Mouse (Mus musculus) hindbrain, embryonic 15.5 days (tissue): ENCODE results near the gene Lpcat1. TPM values are rescaled to one million over a fixed set of nuclear protein-coding genes. Genes with fewer than 3 reads are reported as not detected.

Experiments
- ATAC-seq: fragments of 200-750 bp; cut with Nextera tagmentation; 2 replicates; pipeline ENCODE4 v1.8.0; 2017; ENCODE audit warnings: low read depth, moderate number of reproducible peaks, moderate TSS enrichment; ENCODE audit not compliant: low FRiP score
- H3K27ac ChIP-seq: fragments of 300-500 bp; sonication (generic); replicated peaks from 2 replicates; pipeline ENCODE4 v1.5.1; 2015; ENCODE audit warnings: mild to moderate bottlenecking, inconsistent platforms
- H3K27me3 ChIP-seq: fragments of 300-500 bp; sonication (generic); 2 replicates; pipeline ENCODE4 v1.6.1; 2015; ENCODE audit warnings: control low read depth, inconsistent platforms
- H3K36me3 ChIP-seq: fragments of 300-500 bp; sonication (generic); 2 replicates; pipeline ENCODE4 v1.6.1; 2015; ENCODE audit warnings: control low read depth, inconsistent platforms
- H3K4me1 ChIP-seq: fragments of 300-500 bp; sonication (generic); replicated peaks from 2 replicates; pipeline ENCODE4 v1.6.1; 2015; ENCODE audit warnings: control low read depth, inconsistent platforms
- H3K4me2 ChIP-seq: fragments of 300-500 bp; sonication (generic); 2 replicates; pipeline ENCODE4 v1.6.1; 2015; ENCODE audit warnings: moderate library complexity, mild to moderate bottlenecking, inconsistent platforms
- H3K4me3 ChIP-seq: fragments of 300-500 bp; sonication (generic); 2 replicates; pipeline ENCODE4 v1.5.1; 2015; ENCODE audit warnings: mild to moderate bottlenecking, inconsistent platforms
- H3K9ac ChIP-seq: fragments of 300-500 bp; sonication (generic); 2 replicates; pipeline ENCODE4 v1.6.1; 2015; ENCODE audit warnings: inconsistent platforms
- H3K9me3 ChIP-seq: fragments of 300-500 bp; sonication (generic); 2 replicates; pipeline ENCODE4 v1.6.1; 2016; ENCODE audit warnings: control low read depth, inconsistent platforms
- WGBS: fragments of 180-500 bp; shearing (Covaris S2); methylation state at CpG from one replicate; pipeline ENCODE4 v1.1.7; 2015; 5-methylcytosine and 5-hydroxymethylcytosine counted together
- polyA plus RNA-seq: library from polyadenylated mRNA; unstranded; fragments of >200 nt; fragmentation: Nextera tagmentation; extraction: Ambion mirVana; gene quantifications from 2 replicates; pipeline ENCODE4 v1.2.1, GENCODE M21; 2015

The Lpcat1 gene
- polyA plus RNA-seq, 1 experiment from 2014 or later = 74.3 TPM

DNA sequence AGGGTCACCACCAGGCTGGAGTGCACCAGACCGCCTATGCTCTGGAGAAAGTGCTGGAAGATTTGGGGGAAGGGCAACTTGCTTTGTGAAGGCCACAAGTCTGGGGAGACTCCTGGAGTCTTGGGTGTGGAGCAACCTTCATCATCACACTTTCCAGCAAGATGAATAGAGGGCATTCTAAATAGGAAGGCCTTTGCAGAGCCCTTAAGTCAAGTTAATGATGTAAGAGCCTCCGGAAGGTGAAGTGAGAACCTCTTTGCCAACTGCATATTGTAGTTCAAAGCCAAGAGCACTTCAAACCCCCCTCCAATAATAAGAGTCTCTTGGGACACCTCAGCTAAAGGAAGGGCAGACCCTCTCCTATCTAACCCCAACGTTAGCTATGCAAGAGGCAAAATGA is 18.3 kb upstream of the Lpcat1 start:
- 89% methylated on average over 3 of the region's 3 CpGs for WGBS
- 0 out of 2 replicates have a peak, but pooled peaks cover 5% of the 10 kb centered on the region for H3K4me1 ChIP-seq
- no peak overlapping the region for H3K9ac ChIP-seq
- H3K27ac ChIP-seq = no peak overlapping the region
- ATAC-seq = no peak
- no peaks in the 10 kb centered on the region for H3K36me3 ChIP-seq
- no peaks in the 10 kb centered on the region for H3K9me3 ChIP-seq
- no peak overlapping the region for H3K4me3 ChIP-seq
- H3K27me3 ChIP-seq = no peaks in the 10 kb centered on the region
- no peak overlapping the region for H3K4me2 ChIP-seq

DNA sequence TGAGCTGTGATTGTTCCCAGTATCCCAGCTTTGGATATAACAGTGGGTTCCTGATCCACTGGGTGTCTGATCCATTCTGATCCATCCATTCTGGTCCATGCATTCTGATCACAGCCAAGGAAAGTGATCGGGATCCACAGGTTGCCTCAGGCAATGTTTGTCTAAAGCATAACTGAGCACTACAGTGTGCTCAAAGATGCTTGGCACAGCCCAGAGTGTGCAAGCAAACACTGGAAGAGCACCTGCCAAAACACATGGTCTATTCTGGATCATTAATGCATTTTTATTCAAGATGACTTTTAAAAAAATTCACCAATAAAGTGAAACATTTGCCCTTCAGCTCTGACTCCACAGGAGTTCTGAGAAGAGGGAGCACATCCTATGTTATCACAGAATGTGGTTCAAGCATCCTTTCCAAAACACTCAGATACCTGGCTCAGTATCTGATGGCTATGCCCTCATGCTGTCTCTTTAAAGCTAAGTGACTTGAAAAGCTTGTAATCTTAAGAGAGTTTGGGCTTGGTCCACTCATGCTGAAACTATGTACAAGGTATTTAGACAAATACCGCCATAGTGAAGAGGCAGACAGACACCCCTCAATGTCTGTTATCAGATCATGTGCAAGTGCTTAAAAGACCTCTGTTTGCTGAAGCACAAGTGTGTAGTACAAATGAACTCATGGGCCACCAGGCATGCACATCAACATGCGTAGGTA is 13.3 kb upstream of the Lpcat1 start:
- no peak for ATAC-seq
- Histone ChIP-seq H3K4me2 (no peak overlapping the region), H3K9ac (no peak overlapping the region), H3K4me1 (no peaks in the 10 kb centered on the region), H3K36me3 (no peaks in the 10 kb centered on the region), H3K27me3 (no peaks in the 10 kb centered on the region), H3K27ac (no peak overlapping the region), H3K9me3 (no peaks in the 10 kb centered on the region), H3K4me3 (no peak overlapping the region)
- 95% methylated on average over 3 of the region's 3 CpGs for WGBS

GRCm38 (mm10) chr13:73455328-73455727 is 11.7 kb upstream of the Lpcat1 start:
- Histone ChIP-seq H3K9me3 (no peaks in the 10 kb centered on the region), H3K4me2 (no peak overlapping the region), H3K27ac (no peak overlapping the region), H3K9ac (no peak overlapping the region), H3K4me1 (no peaks in the 10 kb centered on the region), H3K4me3 (no peak overlapping the region), H3K36me3 (no peaks in the 10 kb centered on the region), H3K27me3 (no peaks in the 10 kb centered on the region)
- 87% methylated on average over 3 of the region's 3 CpGs for WGBS
- ATAC-seq = no peak

GRCm38 (mm10) chr13:73457301-73457700 is 9.7 kb upstream of the Lpcat1 start:
- no peak overlapping the region for H3K4me3 ChIP-seq
- no peak overlapping the region for H3K4me2 ChIP-seq
- ATAC-seq = no peak
- H3K9ac ChIP-seq = no peak overlapping the region
- no peaks in the 10 kb centered on the region for H3K36me3 ChIP-seq
- no peaks in the 10 kb centered on the region for H3K4me1 ChIP-seq
- no peaks in the 10 kb centered on the region for H3K9me3 ChIP-seq
- H3K27me3 ChIP-seq = no peaks in the 10 kb centered on the region
- WGBS = 96% methylated on average over 4 of the region's 4 CpGs
- no peak overlapping the region for H3K27ac ChIP-seq

GRCm38 (mm10) chr13:73457741-73458140 is 9.3 kb upstream of the Lpcat1 start:
- H3K4me3 ChIP-seq = no peak overlapping the region
- no peak overlapping the region for H3K9ac ChIP-seq
- 79% methylated on average over 2 of the region's 2 CpGs for WGBS
- H3K4me2 ChIP-seq = no peak overlapping the region
- H3K27me3 ChIP-seq = no peaks in the 10 kb centered on the region
- no peak overlapping the region for H3K27ac ChIP-seq
- H3K4me1 ChIP-seq = no peaks in the 10 kb centered on the region
- no peaks in the 10 kb centered on the region for H3K36me3 ChIP-seq
- no peaks in the 10 kb centered on the region for H3K9me3 ChIP-seq
- no peak for ATAC-seq

- H3K4me1 ChIP-seq = no peaks in the 10 kb centered on the region
- H3K9ac ChIP-seq = no peak overlapping the region
- H3K27me3 ChIP-seq = no peaks in the 10 kb centered on the region
- no peak overlapping the region for H3K4me2 ChIP-seq
- no peaks in the 10 kb centered on the region for H3K9me3 ChIP-seq
- H3K36me3 ChIP-seq = no peaks in the 10 kb centered on the region
- H3K4me3 ChIP-seq = no peak overlapping the region
- 79% methylated on average over 5 of the region's 5 CpGs for WGBS
- ATAC-seq = no peak
- H3K27ac ChIP-seq = no peak overlapping the region
Measured at GRCm38 (mm10) chr13:73458719-73459118, 8.3 kb upstream of the Lpcat1 start.

- H3K4me3 ChIP-seq = no peak overlapping the region
- H3K9me3 ChIP-seq = no peaks in the 10 kb centered on the region
- H3K4me2 ChIP-seq = no peak overlapping the region
- 76% methylated on average over 7 of the region's 7 CpGs for WGBS
- H3K4me1 ChIP-seq = no peaks in the 10 kb centered on the region
- H3K27me3 ChIP-seq = no peaks in the 10 kb centered on the region
- no peak overlapping the region for H3K9ac ChIP-seq
- H3K36me3 ChIP-seq = no peaks in the 10 kb centered on the region
- no peak overlapping the region for H3K27ac ChIP-seq
- ATAC-seq = no peak
Measured at GRCm38 (mm10) chr13:73459189-73459850, 7.7 kb upstream of the Lpcat1 start.

GRCm38 (mm10) chr13:73461551-73461950 is 5.4 kb upstream of the Lpcat1 start:
- ATAC-seq = no peak
- Histone ChIP-seq H3K4me2 (no peak overlapping the region), H3K9me3 (no peaks in the 10 kb centered on the region), H3K36me3 (no peaks in the 10 kb centered on the region), H3K4me1 (0 out of 2 replicates have a peak, but pooled peaks cover 3% of the 10 kb centered on the region), H3K4me3 (no peak overlapping the region), H3K27ac (no peak overlapping the region), H3K9ac (no peak overlapping the region), H3K27me3 (no peaks in the 10 kb centered on the region)

DNA sequence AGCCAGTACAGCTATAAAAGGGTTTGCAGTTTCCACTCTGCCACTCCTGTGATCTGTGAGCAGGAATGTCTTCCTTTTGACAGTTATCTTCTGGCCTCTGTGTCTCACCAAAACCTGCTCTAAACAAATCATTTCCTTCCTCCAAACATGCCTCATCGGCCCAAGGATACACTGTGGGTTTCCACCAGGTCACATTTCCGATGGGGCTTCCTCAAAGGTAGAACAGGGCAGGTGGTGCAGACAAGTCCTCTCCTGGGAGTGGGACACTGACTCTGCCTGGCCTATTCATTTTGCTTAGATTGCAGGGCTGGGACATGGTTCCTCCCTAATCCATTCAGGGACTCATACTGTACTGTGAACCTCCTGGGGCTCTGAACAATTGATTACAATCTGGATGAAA is 1.8 kb upstream of the Lpcat1 start:
- Histone ChIP-seq H3K36me3 (no peaks in the 10 kb centered on the region), H3K27me3 (no peaks in the 10 kb centered on the region)

GRCm38 (mm10) chr13:73466411-73466810 is 586 bp upstream of the Lpcat1 start:
- H3K9me3 ChIP-seq = no peaks in the 10 kb centered on the region
- H3K9ac ChIP-seq = no peak overlapping the region
- no peak for ATAC-seq
- WGBS = 83% methylated on average over 3 of the region's 3 CpGs
- H3K4me2 ChIP-seq = peak overlapping the region; percentile 80
- no peaks in the 10 kb centered on the region for H3K36me3 ChIP-seq
- peaks cover 35% of the 10 kb centered on the region for H3K4me1 ChIP-seq
- H3K27me3 ChIP-seq = no peaks in the 10 kb centered on the region
- peak overlapping the region; percentile 92; the same call in 1 of the 2 replicates for H3K27ac ChIP-seq
- H3K4me3 ChIP-seq = peak overlapping the region; percentile 61

More for the DNA sequence above, 1.8 kb upstream of the Lpcat1 start:
- 58% methylated on average over 2 of the region's 2 CpGs for WGBS
- no peak overlapping the region for H3K9ac ChIP-seq
- H3K4me1 ChIP-seq = peaks cover 28% of the 10 kb centered on the region
- no peaks in the 10 kb centered on the region for H3K9me3 ChIP-seq
- H3K4me3 ChIP-seq = no peak overlapping the region
- no peak for ATAC-seq
- no peak overlapping the region for H3K27ac ChIP-seq
- no peak overlapping the region for H3K4me2 ChIP-seq

DNA sequence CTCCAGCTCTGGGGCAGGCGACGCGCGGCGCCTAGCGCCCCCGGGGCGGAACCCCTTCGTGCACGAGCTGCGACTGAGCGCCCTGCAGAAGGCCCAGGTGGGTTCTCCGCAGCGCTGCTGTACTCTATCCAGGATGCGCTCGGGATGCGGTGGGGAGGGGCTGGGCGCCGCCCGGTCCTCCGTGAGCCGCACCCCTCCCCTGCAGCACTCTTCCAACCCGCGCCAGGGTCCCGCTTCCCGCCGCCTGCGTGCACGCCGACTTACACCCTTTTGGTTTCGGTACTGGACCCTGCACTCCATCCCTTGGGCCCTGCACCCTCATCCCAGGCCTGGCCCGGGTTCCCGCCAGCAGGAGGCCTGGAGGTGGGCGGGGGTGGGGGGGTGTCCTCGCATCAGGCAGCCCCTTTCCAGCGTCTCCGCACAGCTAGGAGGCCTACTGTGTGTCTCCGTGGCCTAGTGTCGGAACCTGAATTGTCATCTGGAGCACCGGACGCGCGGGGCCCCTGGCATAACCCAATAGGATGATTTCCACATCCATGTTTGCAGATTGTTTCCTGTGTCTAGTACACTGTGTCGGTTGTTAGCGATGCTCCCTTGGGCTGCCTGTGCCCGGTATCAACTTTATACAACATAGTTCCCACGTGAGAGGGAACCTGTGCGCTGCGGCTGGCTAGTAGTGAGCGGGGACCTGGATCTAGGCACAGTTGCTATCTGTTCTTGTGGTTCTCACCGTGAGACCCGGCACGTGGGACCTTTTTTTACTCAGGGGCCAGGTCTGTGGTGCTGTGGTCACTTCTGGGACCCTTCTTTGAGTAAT is 632 bp downstream of the Lpcat1 start:
- H3K4me3 ChIP-seq = peak overlapping the region; percentile 61
- WGBS = under 1% methylated on average over 40 of the region's 53 CpGs
- H3K27me3 ChIP-seq = no peaks in the 10 kb centered on the region
- no peaks in the 10 kb centered on the region for H3K36me3 ChIP-seq
- ATAC-seq = peak; percentile 88
- peak overlapping the region; percentile 77 for H3K9ac ChIP-seq
- no peaks in the 10 kb centered on the region for H3K9me3 ChIP-seq
- H3K4me1 ChIP-seq = peaks cover 41% of the 10 kb centered on the region
- peak overlapping the region; percentile 80 for H3K4me2 ChIP-seq
- H3K27ac ChIP-seq = peak overlapping the region; percentile 92

- Histone ChIP-seq H3K9me3 (no peaks in the 10 kb centered on the region), H3K27ac (no peak overlapping the region), H3K4me1 (peaks cover 41% of the 10 kb centered on the region), H3K4me3 (peak overlapping the region; percentile 61), H3K27me3 (no peaks in the 10 kb centered on the region), H3K4me2 (peak overlapping the region; percentile 80), H3K9ac (peak overlapping the region; percentile 77; the same call in 1 of the 2 replicates), H3K36me3 (no peaks in the 10 kb centered on the region)
- WGBS = 62% methylated on average over 3 of the region's 3 CpGs
- ATAC-seq = no peak
Measured at GRCm38 (mm10) chr13:73468834-73469233, 1.8 kb downstream of the Lpcat1 start.
